In genomic region chr5:110503361-110503760, GRCm38 (mm10) we compare ENCODE assay signal across 16 mouse cellular contexts.
"Had no signal": no experiment of that assay in that cellular context is flagged by ENCODE, and none has a peak within 500 bp of the region (broad histone marks: within the 10 kb centered on the region; RNA-seq: fewer than 3 reads in every experiment).

No protein-coding gene starts in this region.

- H3K4me2 ChIP-seq: neural tube, embryonic 13.5 days; neural tube, embryonic 15.5 days; stomach, embryonic 15.5 days had no signal

- DNase-seq: retina, postnatal 1 day; right cerebral cortex, adult 18-20 months; right cerebral cortex, postnatal 14 days; right cerebral cortex, postnatal 25 days; right cerebral cortex, postnatal 4 days; spleen, adult 18-20 months; thymus, adult 18-20 months; thymus, adult 2 months; thymus, postnatal 14 days; thymus, postnatal 25 days; thymus, postnatal 36 days; thymus, postnatal 4 days had no signal

- H3K9ac ChIP-seq: neural tube, embryonic 13.5 days; neural tube, embryonic 15.5 days; stomach, embryonic 15.5 days had no signal

- H3K4me1 ChIP-seq: stomach, embryonic 15.5 days had no signal

- H3K27ac ChIP-seq: neural tube, embryonic 13.5 days; neural tube, embryonic 15.5 days; stomach, embryonic 15.5 days; stomach, postnatal 0 days had no signal

- H3K27me3 ChIP-seq: neural tube, embryonic 13.5 days; neural tube, embryonic 15.5 days; stomach, embryonic 15.5 days had no signal

- H3K36me3 ChIP-seq: neural tube, embryonic 13.5 days; neural tube, embryonic 15.5 days; stomach, embryonic 15.5 days had no signal

- H3K9me3 ChIP-seq: neural tube, embryonic 13.5 days; neural tube, embryonic 15.5 days; stomach, embryonic 15.5 days had no signal

- H3K4me3 ChIP-seq: neural tube, embryonic 13.5 days; neural tube, embryonic 15.5 days; stomach, embryonic 15.5 days had no signal
